Mouse (Mus musculus): Measurements from ENCODE around the gene Lmx1b. TPM values are rescaled to one million over a fixed set of nuclear protein-coding genes. Genes with fewer than 3 reads are reported as not detected.
A peak's percentile ranks its signal among the peaks of the same experiment; 100 is the strongest.

Lmx1b gene
- total RNA-seq (2015) (not detected in 2 replicates), total RNA-seq (2017) (not detected in 2 replicates)

GRCm38 (mm10) chr2:33640171-33640721 is at the start of gene Lmx1b:
Lmx1b (minus strand) TSS chr2:33640511.
- ATAC-seq (ENCODE audit: poor library complexity, severe bottlenecking): no peak

- no peak for ATAC-seq (ENCODE audit: poor library complexity, severe bottlenecking)
Measured at GRCm38 (mm10) chr2:33689880-33690462, 49.7 kb upstream of the Lmx1b start.

GRCm38 (mm10) chr2:33689155-33689879 is 49.0 kb upstream of the Lmx1b start:
- no peak for ATAC-seq (ENCODE audit: poor library complexity, severe bottlenecking)

GRCm38 (mm10) chr2:33683594-33683993 is 43.3 kb upstream of the Lmx1b start:
- no peak for ATAC-seq (ENCODE audit: poor library complexity, severe bottlenecking)

- ATAC-seq (ENCODE audit: poor library complexity, severe bottlenecking): no peak
Measured at GRCm38 (mm10) chr2:33683095-33683494, 42.8 kb upstream of the Lmx1b start.

GRCm38 (mm10) chr2:33682219-33682618 is 41.9 kb upstream of the Lmx1b start:
- ATAC-seq (ENCODE audit: poor library complexity, severe bottlenecking): 0 out of 2 replicates have a peak, but pooled peaks have one; percentile 51

GRCm38 (mm10) chr2:33678950-33679654 is 38.8 kb upstream of the Lmx1b start:
- no peak for ATAC-seq (ENCODE audit: poor library complexity, severe bottlenecking)

- ATAC-seq (ENCODE audit: poor library complexity, severe bottlenecking): no peak
Measured at GRCm38 (mm10) chr2:33672701-33673472, 32.6 kb upstream of the Lmx1b start.

GRCm38 (mm10) chr2:33668741-33669140 is 28.4 kb upstream of the Lmx1b start:
- no peak for ATAC-seq (ENCODE audit: poor library complexity, severe bottlenecking)

- ATAC-seq (ENCODE audit: poor library complexity, severe bottlenecking): no peak
Measured at GRCm38 (mm10) chr2:33666388-33666945, 26.2 kb upstream of the Lmx1b start.

GRCm38 (mm10) chr2:33665363-33666058 is 25.2 kb upstream of the Lmx1b start:
- no peak for ATAC-seq (ENCODE audit: poor library complexity, severe bottlenecking)

- no peak for ATAC-seq (ENCODE audit: poor library complexity, severe bottlenecking)
Measured at GRCm38 (mm10) chr2:33664661-33665060, 24.4 kb upstream of the Lmx1b start.

- ATAC-seq (ENCODE audit: poor library complexity, severe bottlenecking): no peak
Measured at GRCm38 (mm10) chr2:33659288-33659629, 18.9 kb upstream of the Lmx1b start.

GRCm38 (mm10) chr2:33658602-33659287 is 18.4 kb upstream of the Lmx1b start:
- ATAC-seq (ENCODE audit: poor library complexity, severe bottlenecking): no peak

- no peak for ATAC-seq (ENCODE audit: poor library complexity, severe bottlenecking)
Measured at GRCm38 (mm10) chr2:33652517-33653198, 12.3 kb upstream of the Lmx1b start.

- ATAC-seq (ENCODE audit: poor library complexity, severe bottlenecking): no peak
Measured at GRCm38 (mm10) chr2:33649371-33649770, 9.1 kb upstream of the Lmx1b start.

GRCm38 (mm10) chr2:33648894-33649293 is 8.6 kb upstream of the Lmx1b start:
- ATAC-seq (ENCODE audit: poor library complexity, severe bottlenecking): no peak

GRCm38 (mm10) chr2:33646283-33646550 is 5.9 kb upstream of the Lmx1b start:
- ATAC-seq (ENCODE audit: poor library complexity, severe bottlenecking): no peak
